Mouse (Mus musculus) CH12F3 (cell line): ENCODE measurements around the gene Rbm20.

ENCODE experiments used
- in situ Hi-C: fragments of 300-500 bp; cut with MboI; formaldehyde crosslinking; loops from 2 replicates; pipeline ENCODE4 v1.14.3; 2020; ENCODE audit warnings: low sequenced_read_pairs

Gene Rbm20

DNA sequence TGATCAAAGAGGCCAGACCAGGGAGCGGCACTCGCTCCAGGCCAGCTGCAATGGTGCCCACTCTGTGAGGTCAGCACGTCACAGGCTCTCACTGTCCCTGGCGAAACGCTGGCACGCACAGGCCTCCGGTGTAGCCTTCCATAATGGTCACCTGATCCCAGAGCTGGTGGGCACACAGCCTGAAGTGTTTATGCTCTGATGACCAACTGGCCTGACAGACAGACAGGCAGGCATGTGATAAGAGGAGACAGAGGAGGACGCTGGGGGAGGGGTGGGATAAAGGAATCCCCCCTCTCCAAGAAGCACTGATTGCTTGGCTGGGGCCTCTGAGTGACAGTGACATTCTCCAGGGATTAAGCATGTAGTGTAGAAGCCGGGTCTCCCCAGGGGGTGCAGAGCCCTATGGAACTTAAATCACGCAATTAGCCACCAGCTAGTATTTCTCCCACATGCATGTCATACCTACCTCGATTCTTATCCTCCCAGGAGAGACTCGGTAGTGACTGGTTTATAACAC is 6.4 kb upstream of the Rbm20 start:
- in situ Hi-C loops, result no loop called here

DNA sequence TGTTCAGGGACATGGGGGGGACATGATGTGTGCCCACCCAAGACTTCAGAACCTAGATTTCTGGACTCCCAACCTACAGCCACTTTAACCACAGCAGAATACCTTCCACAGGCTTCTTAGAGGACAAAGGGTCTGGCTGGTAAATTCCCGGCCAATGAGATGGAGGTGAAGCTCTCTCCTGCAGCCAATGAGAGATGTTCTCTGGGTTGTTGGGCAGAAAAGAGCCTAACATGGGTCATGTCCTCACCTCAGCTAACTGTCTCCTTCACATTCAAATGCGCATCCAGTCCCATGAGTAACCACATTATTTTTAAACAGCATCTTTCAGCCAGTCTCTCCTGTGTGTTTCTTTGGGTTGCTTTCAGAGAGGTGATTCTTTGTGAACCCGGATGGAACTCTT is 5.7 kb upstream of the Rbm20 start:
- in situ Hi-C loops, result no loop called here

GRCm38 (mm10) chr19:53674131-53674925 is 2.8 kb upstream of the Rbm20 start:
- in situ Hi-C loops, result no loop called here

DNA sequence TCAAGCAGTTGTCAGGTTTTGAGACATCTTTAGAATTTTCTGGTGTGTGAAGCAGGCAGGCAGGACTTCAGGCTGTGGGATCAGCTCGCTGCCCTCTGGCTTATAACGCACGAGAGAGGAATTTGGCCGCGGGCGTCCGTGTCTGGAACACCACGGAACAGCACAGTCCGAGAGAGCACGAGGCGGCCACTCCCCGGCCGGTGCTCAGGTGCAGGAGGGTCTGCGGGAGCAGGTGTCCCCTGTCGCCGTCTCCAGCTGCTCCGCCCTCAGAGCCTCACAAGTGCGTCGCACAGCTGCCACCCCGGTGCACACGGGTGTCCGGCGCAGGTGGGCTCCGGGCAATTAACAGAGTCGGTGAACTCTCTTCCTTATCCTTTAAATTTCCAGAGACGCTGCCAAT is 878 bp upstream of the Rbm20 start:
- in situ Hi-C loops, result no loop called here

DNA sequence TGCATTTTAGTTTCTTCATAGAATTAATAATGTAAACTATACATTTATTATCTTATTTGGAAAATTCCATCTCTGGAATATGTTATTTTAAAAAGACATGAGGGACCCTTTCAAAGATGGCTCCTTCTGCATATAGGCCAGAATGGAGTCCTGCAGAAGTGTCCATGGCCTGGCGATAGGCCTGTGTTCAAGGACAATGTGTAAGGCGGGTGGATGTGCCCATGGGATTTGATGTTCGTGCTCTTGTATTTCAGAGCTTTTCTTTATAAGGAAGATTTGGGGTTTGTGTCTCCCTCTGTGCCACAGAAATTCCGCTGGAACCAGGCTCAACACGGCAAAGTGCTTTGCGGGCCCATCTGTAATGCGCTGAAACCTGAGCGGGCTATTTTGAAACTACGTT is 2.1 kb downstream of the Rbm20 start:
- in situ Hi-C loops, result no loop called here

DNA sequence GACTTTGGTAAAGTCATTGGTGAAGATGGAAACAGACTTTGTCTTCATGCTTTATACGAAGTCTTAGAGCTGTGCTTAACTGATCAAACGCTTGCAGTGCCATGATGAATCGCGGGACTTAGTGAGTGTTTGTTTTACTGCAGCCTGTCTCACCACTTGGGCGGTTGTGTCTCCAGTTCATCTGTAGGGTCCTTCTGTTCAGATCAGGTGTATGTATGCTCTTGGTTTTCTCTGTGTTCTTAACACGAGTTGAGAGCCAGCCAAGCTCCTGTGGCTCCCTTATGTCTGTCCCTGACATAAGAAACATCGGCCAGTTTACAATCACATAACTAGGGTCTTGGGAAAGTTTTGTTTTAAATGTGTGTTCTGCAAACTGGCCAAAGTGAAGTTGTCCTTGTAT is 2.9 kb downstream of the Rbm20 start:
- in situ Hi-C loops, result no loop called here

DNA sequence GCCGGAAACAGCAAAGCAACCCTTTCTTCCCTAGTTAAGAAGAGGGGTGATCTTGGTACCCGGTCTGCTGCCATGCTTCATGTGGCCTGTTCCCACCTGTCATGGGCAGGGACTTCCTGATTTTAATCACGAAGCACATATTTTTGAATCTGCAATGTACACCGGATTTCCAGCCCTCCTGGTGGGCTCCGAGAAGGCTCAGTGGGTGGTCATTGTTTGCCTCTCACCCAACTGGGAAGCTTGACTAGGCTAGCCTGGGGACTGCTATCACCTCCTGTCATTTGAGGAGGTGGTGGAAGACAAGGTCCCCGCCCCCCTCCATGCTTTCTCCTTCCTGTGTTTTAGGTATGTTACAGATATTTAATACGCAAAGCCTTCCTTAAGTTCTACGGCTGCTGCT is 5.3 kb downstream of the Rbm20 start:
- in situ Hi-C loops, result no loop called here

GRCm38 (mm10) chr19:53687592-53687991 is 10.5 kb downstream of the Rbm20 start:
- in situ Hi-C loops, result no loop called here

DNA sequence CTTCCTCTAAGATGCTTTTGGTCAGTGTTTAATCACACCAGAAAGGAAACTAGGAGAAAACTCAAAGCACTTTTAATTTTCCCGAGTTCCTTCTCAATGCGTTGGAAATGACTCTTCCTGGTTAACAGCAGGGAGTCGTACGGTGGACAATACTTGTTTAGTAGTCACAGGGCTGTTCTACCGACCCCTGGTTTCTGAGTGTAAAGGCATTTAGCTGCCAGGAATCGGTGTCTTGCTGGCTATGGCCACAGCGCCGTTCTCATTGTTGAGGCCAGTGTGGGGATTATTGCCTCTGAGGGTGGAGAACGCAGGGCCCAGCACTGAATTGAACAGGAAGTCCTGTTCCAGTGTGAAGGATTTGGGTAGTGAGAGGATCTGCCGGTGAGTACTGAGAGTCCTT is 13.7 kb downstream of the Rbm20 start:
- in situ Hi-C loops, result no loop called here

GRCm38 (mm10) chr19:53694020-53694419 is 16.9 kb downstream of the Rbm20 start:
- in situ Hi-C loops, result no loop called here

GRCm38 (mm10) chr19:53696079-53696478 is 19.0 kb downstream of the Rbm20 start:
- in situ Hi-C loops, result no loop called here

DNA sequence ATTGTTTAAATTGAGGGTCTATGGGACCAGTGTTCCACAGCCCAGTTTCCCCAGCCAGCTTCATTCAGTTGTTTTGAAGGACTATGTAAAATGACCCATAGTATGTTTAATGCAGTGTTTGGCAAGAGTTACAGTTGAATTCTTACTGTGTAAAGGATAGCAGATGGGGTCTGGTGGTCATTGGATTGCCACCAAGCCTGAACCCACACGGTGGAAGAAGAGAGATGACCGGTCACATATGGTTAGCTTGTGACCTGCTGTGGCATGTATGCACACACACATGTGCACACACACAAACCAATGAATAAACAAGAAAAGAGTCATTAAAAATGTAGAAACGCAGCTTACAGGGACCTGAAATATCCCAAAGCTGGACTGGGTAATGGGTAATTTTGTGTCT is 19.5 kb downstream of the Rbm20 start:
- in situ Hi-C loops, result no loop called here

GRCm38 (mm10) chr19:53697376-53698126 is 20.4 kb downstream of the Rbm20 start:
- in situ Hi-C loops, result no loop called here

DNA sequence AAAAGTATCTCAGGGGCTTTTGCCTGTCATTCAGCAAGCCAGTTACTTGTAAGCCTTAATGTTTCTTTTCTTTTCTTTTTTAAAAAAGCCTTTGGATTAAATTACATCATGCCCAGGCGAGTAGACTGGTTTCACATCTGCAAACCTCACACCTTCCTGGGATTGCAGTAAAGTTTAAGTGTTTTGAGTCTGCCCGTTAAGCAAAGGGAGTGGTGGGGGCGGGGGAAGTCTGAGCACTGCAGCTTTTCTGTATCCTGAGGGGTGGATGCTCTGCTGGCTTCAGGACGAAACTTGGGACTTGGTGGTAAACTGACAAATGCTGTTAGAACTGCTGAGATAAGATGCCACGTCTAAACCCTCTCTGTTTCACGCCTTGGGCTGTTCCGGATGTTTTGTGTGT is 22.6 kb downstream of the Rbm20 start:
- in situ Hi-C loops, result no loop called here

DNA sequence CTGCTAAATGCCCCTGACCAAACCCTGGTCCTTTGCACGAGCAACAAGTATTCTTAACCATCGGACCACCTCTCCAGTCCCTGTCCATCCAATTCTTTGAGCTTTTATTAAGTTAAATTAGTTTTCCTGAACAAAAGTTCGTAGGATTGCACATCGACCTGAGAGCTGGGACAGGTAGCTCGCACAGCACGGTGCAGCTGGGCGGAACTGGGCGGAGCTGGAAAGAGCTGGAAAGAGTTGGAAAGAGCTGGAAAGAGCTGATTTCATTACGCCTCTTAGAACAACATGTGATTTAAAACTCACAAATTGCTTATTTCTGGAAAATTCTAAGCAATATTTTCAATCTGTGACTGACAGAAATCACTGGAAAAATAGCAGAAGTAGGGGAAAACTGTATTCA is 24.3 kb downstream of the Rbm20 start:
- in situ Hi-C loops, result no loop called here

DNA sequence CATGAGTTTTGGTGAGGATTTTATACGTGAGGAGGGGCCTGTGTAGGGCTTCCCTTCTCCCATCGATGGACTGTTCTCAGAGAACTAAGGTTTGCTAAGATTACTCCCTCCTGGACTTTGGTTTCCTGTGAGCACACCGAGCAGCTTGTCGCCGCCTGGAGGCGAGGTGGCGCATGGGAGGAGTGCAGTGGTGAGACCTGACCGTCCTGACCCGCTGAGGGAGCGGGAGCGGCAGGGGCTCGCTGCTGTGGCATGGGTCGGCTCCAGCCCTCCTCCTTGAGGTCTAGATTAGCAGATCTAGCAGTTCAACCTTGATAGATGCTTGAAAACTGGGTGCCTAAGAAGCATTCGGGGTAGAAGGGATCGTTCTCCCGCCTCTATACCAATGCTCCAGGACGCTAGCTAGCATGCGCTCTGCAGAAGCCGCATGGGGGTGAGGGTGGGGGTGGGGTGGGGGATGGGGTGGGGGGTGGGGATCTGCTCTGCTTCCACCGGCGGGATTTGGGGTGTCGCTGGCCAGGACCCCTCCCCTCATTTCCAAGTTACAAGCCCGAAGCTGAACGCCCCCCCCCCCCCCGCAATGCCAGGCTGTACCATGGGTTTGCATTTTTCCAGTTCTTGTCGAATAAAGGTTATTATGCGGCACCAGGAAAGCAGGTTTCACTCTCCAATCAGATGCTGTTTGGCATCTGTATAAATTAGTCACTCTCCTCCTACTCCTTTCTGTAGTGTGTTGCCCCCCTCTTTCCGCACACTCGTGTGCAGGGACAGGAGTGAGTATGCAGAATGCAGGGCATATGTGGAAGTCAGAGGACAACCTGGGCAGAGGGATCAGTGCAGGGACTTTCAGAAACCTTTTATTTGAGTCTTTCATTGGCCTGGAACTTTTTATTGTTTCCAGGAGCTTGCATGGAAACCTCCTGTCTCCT is 28.1 kb downstream of the Rbm20 start:
- in situ Hi-C loops, result no loop called here

GRCm38 (mm10) chr19:53708401-53708800 is 31.3 kb downstream of the Rbm20 start:
- in situ Hi-C loops, result no loop called here

GRCm38 (mm10) chr19:53710861-53711260 is 33.8 kb downstream of the Rbm20 start:
- in situ Hi-C loops, result no loop called here

DNA sequence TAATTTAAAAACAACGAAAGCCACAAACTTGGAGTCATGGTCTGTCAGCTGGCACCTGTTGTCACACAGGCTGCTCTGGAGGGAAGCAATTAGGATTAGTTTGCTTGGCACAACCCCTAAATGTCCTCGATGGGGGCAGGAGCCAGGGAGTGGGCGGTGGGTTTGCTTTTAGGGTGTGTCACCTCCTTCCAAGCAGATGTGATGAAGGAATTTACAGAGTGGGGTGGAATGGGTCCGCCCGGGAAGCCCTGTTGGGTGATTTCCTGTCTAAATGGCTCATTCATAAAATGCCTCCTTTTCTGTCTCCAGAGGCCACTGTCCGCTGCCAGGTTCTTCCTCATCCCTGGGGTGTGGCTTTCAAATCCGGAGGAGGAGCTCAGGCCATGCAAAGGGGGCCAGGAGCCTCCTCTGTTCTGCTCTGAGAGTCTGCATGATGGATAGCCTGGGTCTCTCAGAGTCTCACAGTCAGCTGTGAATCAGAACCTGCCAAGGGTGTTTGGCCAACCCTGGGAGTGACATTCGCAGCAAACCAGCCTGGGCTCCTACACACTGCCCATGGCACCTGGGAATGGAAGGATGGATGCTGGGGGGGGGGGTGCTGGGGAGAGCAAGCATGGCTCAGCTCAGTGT is 34.3 kb downstream of the Rbm20 start:
- in situ Hi-C loops, result no loop called here

GRCm38 (mm10) chr19:53712297-53713025 is 35.4 kb downstream of the Rbm20 start:
- in situ Hi-C loops, result no loop called here
